Comparison of ENCODE assay signal across 22 mouse cellular contexts in the genomic region with DNA sequence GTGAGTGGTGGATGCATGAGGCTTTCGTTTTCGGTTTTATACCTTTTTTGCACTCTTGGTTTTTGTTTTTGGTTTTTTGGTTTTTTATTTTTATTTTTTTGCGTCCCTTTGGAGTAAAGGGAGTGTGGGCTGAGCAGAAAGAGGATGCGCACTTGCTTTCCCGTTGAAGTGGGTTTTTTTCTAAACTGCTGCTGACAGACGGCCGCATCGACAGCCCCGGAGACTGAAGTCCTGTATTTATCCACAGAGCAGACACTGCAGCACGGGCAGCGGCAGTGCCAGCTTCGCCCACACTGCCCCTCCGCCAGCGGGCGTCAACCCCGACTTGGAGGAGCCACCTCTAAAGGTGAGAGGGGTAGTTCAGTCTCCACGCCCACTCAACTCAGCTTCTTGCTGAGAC.
"Had no signal": no experiment of that assay in that cellular context is flagged by ENCODE, and none has a peak within 500 bp of the region (broad histone marks: within the 10 kb centered on the region; RNA-seq: fewer than 3 reads in every experiment).

No protein-coding gene starts in this region.

- H3K27ac ChIP-seq: intestine, embryonic 15.5 days; kidney, embryonic 15.5 days; limb, embryonic 12.5 days; limb, embryonic 15.5 days; liver, embryonic 14.5 days; macrophage; midbrain, embryonic 12.5 days; midbrain, embryonic 15.5 days; neural tube, embryonic 12.5 days; neural tube, embryonic 15.5 days; stomach, embryonic 15.5 days had no signal

- H3K27me3 ChIP-seq: intestine, embryonic 15.5 days; kidney, embryonic 15.5 days; limb, embryonic 12.5 days; limb, embryonic 15.5 days; midbrain, embryonic 12.5 days; midbrain, embryonic 15.5 days; neural tube, embryonic 12.5 days; neural tube, embryonic 15.5 days; stomach, embryonic 15.5 days had no signal

- H3K4me1 ChIP-seq: intestine, embryonic 15.5 days; kidney, embryonic 15.5 days; limb, embryonic 12.5 days; limb, embryonic 15.5 days; midbrain, embryonic 12.5 days; midbrain, embryonic 15.5 days; neural tube, embryonic 12.5 days; neural tube, embryonic 15.5 days; stomach, embryonic 15.5 days had no signal

- H3K9me3 ChIP-seq: intestine, embryonic 15.5 days; kidney, embryonic 15.5 days; limb, embryonic 12.5 days; limb, embryonic 15.5 days; midbrain, embryonic 12.5 days; midbrain, embryonic 15.5 days; neural tube, embryonic 12.5 days; neural tube, embryonic 15.5 days; stomach, embryonic 15.5 days had no signal

- H3K4me3 ChIP-seq: intestine, embryonic 15.5 days; kidney, embryonic 15.5 days; limb, embryonic 12.5 days; limb, embryonic 15.5 days; midbrain, embryonic 12.5 days; midbrain, embryonic 15.5 days; neural tube, embryonic 12.5 days; neural tube, embryonic 15.5 days; stomach, embryonic 15.5 days had no signal

- DNase-seq: kidney, adult 11 months; kidney, adult 8-10 months; kidney, postnatal 10 days; kidney, postnatal 36 days; layer of hippocampus, adult 9-11 months; left cerebral cortex, postnatal 4 days; liver, postnatal 0 days; lung, embryonic 14.5 days; right cerebral cortex, postnatal 14 days; spleen, adult 18-20 months; thymus, postnatal 25 days had no signal
